Mouse (Mus musculus) G1E (cell line): ENCODE results near the gene Haus7. TPM values are rescaled to one million over a fixed set of nuclear protein-coding genes. Genes with fewer than 3 reads are reported as not detected.
"Not testable (repeated sequence)": the region's sequence is repeated elsewhere in the genome, so short reads cannot be mapped to it uniquely, and the experiment has no call there.

Source experiments
- ATAC-seq: 2 replicates; pipeline ENCODE4 v1.8.0; 2016; ENCODE audit warnings: mild to moderate bottlenecking; ENCODE audit not compliant: insufficient number of reproducible peaks, poor library complexity, low FRiP score, severe bottlenecking; ENCODE audit errors: extremely low read depth
- DNase-seq: peaks from one replicate; pipeline ENCODE4 v3.0.0; 2012; ENCODE audit warnings: low spot score
- H3K27me3 ChIP-seq: 2 replicates; pipeline ENCODE4 v1.6.1; 2012; ENCODE audit warnings: mild to moderate bottlenecking, low read length, inconsistent platforms; ENCODE audit not compliant: insufficient read depth
- H3K36me3 ChIP-seq: replicated peaks from 2 replicates; pipeline ENCODE3; 2012; ENCODE audit warnings: mild to moderate bottlenecking, inconsistent platforms
- H3K4me1 ChIP-seq: 2 replicates; pipeline ENCODE4 v1.6.1; 2012; ENCODE audit warnings: low read depth, low read length, inconsistent platforms, mixed read lengths; ENCODE audit not compliant: insufficient read depth
- H3K4me3 ChIP-seq: 2 replicates; pipeline ENCODE4 v1.5.1; 2012; ENCODE audit warnings: low read depth, mild to moderate bottlenecking, inconsistent platforms, low read length, moderate library complexity, mixed read lengths
- H3K9me3 ChIP-seq: replicated peaks from 2 replicates; pipeline ENCODE4 v1.6.1; 2012; ENCODE audit warnings: inconsistent platforms
- CTCF ChIP-seq: IDR thresholded peaks from 2 replicates; pipeline ENCODE4 v1.5.1; 2012; ENCODE audit warnings: low read depth, low read length, inconsistent platforms, mixed read lengths
- GATA1 ChIP-seq: IDR thresholded peaks from 2 replicates; pipeline ENCODE4 v1.6.1; 2012; ENCODE audit warnings: borderline replicate concordance, low read length, inconsistent platforms, mixed read lengths
- GATA2 ChIP-seq: IDR thresholded peaks from 2 replicates; pipeline ENCODE4 v1.6.1; 2012; ENCODE audit warnings: low read depth, low read length, inconsistent platforms, borderline replicate concordance
- POLR2AphosphoS5 ChIP-seq: IDR thresholded peaks from 2 replicates; pipeline ENCODE4 v1.6.1; 2012; ENCODE audit warnings: low read depth, low read length, inconsistent platforms; ENCODE audit not compliant: insufficient replicate concordance
- TAL1 ChIP-seq: conservative IDR thresholded peaks from 2 replicates; pipeline ENCODE4 v1.6.1; 2012; ENCODE audit warnings: low read depth, low read length, inconsistent platforms, mixed read lengths
- polyA plus RNA-seq: library from polyadenylated mRNA; stranded (reverse); fragments of >175 nt; gene quantifications from 2 replicates; pipeline ENCODE4 v1.2.3, GENCODE M21; 2012
- total RNA-seq, 2 experiments: library from RNA; stranded (forward) in 1 of 2; stranded (reverse) in 1 of 2; fragments of 200-1000 nt in 1 of 2; fragments of >200 nt in 1 of 2; fragmentation: Nextera tagmentation in 1 of 2; gene quantifications; 2 replicates each; pipeline ENCODE4 v1.2.3; 2014 to 2017

The Haus7 gene
- total and polyA plus RNA-seq, 3 experiments, result 3.9 to 34.1 (median 14.4) TPM

DNA sequence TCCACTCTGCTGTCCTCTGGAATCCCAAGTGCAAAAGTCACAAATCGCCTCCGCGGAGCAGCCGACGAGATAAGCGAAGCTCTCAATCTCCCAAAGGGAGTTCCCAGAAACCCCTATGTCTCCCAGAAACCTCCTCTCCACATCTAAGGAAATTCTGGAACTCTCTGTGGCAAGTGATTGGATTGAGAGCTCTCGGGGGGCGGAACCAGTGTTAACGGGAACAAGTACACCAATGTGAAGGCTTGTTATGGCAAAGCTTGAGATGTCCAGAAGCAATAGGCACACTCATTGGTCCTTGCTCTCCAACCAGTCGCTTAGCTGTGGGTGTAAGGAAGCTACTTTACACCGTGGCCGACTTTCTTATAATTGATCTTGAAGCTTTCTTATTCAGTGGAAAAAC lies 57.2 kb downstream of the Haus7 start:
- DNase-seq, result no peak
- ATAC-seq, result no peak
- H3K9me3 ChIP-seq, result no peaks in the 10 kb centered on the region
- no peak overlapping the region for H3K4me3 ChIP-seq
- H3K4me1 ChIP-seq, result no peaks in the 10 kb centered on the region
- H3K27me3 ChIP-seq, result peaks cover 3% of the 10 kb centered on the region; the same call in 1 of the 2 replicates
- H3K36me3 ChIP-seq, result no peaks in the 10 kb centered on the region
- TF ChIP-seq CTCF (no peak), POLR2AphosphoS5 (no peak), TAL1 (no peak), GATA1 (no peak), GATA2 (no peak)

DNA sequence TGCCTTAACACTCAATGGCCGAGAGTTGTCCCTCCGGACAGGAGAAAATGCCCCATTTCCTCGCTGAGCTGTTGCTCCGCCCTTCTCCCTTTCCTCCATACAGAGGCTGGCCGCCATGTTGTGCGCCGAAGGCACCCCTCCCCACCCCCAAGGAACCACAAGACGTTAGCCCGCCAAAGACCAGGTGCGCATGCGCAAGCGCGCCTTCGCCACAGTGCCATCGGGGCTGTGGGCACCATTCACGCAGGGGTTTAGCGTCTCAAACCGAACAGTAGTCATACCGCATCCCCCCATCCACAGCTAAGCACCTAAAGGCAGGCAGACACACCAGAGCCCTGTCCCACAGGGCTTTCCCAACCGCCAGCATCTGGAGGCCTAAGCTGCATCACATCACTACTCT lies 57.9 kb downstream of the Haus7 start:
- Histone ChIP-seq H3K4me3 (no peak overlapping the region), H3K36me3 (no peaks in the 10 kb centered on the region), H3K4me1 (no peaks in the 10 kb centered on the region), H3K27me3 (peaks cover 3% of the 10 kb centered on the region; the same call in 1 of the 2 replicates), H3K9me3 (no peaks in the 10 kb centered on the region)
- no peak for ATAC-seq
- no peak for TF ChIP-seq GATA2
- TF ChIP-seq TAL1, result no peak
- TF ChIP-seq POLR2AphosphoS5, result no peak
- TF ChIP-seq GATA1, result no peak
- no peak for TF ChIP-seq CTCF
- DNase-seq, result no peak

DNA sequence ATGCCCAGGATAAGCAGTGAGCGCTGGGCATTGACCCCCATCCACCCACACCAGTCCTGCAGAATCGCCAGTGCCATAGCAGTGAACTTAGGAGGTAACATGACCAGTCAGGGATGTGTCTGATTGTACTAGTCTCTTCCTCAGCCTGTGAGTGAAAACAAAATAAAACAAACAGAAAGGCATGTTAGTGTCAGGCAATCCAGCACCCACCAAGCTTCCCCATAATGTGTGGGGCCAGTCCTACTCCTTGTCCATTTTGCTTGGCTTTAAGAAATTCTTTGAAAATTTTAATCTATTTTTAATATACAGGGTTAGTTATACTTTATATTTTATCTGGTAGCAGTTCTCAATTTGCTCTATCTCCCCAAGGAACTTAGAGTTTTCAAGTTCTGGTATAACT lies 60.2 kb downstream of the Haus7 start, which contains the start of gene Gm18336:
TSS of gene Gm18336 (minus strand) at position 101 of the 400 bp plus-strand sequence.
- not testable (repeated sequence) for DNase-seq, H3K4me3 ChIP-seq, H3K27me3 ChIP-seq, H3K4me1 ChIP-seq, ATAC-seq, H3K9me3 ChIP-seq, H3K36me3 ChIP-seq

DNA sequence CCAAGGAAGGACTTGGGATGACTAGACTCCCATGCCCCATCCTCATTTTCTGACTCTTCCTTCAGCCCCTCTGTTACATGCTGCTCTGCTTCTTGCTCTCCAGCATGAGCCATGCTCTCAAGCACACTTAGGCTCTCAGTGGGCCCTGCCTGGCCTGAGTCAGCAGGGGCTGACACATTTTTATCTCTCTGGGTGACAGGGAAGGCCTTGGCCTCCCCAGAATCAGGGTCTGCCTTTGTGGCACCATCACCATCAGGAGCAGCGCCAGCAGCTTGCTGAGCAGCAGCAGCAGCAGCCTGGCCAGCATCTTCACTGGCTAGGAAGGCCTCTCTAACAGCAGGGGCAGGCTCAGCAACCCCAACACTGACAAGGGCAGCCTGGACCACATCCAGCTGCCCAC lies 62.4 kb downstream of the Haus7 start:
- no peak for ATAC-seq

DNA sequence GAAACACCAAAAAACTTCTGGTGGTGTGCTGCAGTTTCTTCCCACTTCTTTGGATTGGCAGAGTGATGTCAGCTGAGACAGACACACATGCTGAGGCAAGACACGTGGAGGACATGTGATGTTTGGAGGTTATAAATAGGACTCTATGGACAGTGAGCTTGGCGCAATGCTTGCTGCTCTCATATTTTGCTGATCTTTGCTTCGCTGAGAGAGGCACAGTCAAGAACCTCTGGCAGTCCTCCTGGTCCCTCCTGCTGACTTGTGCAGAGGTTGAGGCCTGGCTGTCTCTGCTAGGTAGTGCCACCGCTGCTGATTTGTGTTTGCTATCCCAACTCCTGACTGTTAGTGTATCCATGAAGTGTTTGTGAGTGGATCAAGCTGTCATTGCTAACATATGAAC lies 67.4 kb downstream of the Haus7 start:
- no peaks in the 10 kb centered on the region for H3K27me3 ChIP-seq
- H3K4me3 ChIP-seq, result no peak overlapping the region
- H3K9me3 ChIP-seq, result no peaks in the 10 kb centered on the region
- no peaks in the 10 kb centered on the region for H3K36me3 ChIP-seq
- ATAC-seq, result no peak
- no peaks in the 10 kb centered on the region for H3K4me1 ChIP-seq
- DNase-seq, result no peak
- TF ChIP-seq GATA2 (no peak), GATA1 (no peak), POLR2AphosphoS5 (no peak), TAL1 (no peak), CTCF (no peak)

More for the DNA sequence above, 62.4 kb downstream of the Haus7 start:
- no peak overlapping the region for H3K4me3 ChIP-seq
- no peak for DNase-seq
- no peaks in the 10 kb centered on the region for H3K4me1 ChIP-seq
- H3K36me3 ChIP-seq, result no peaks in the 10 kb centered on the region
- TF ChIP-seq TAL1 (no peak), CTCF (no peak), GATA2 (no peak), GATA1 (no peak), POLR2AphosphoS5 (no peak)
- H3K27me3 ChIP-seq, result peaks cover 3% of the 10 kb centered on the region; the same call in 1 of the 2 replicates
- H3K9me3 ChIP-seq, result no peaks in the 10 kb centered on the region

Other genes with a start within 250 kb of the Haus7 start
- gene Xlr4b, start 244.7 kb downstream of the Haus7 start, total RNA-seq (2014; fragmentation: Nextera tagmentation), result not detected in 2 replicates
- 0.11 TPM in 1 of 2 replicates, not detected in the other for gene Xlr4b, start 244.7 kb downstream of the Haus7 start, total RNA-seq (2017)
- gene Xlr4b, start 244.7 kb downstream of the Haus7 start, polyA plus RNA-seq, result not detected in 2 replicates
- gene F8a, start 230.8 kb downstream of the Haus7 start, total RNA-seq (2014; fragmentation: Nextera tagmentation), result 2.0 and 2.3 TPM in 2 replicates
- 5.9 and 6.1 TPM in 2 replicates for gene F8a, start 230.8 kb downstream of the Haus7 start, total RNA-seq (2017)
- gene F8a, start 230.8 kb downstream of the Haus7 start, polyA plus RNA-seq, result 14.7 and 18.2 TPM in 2 replicates
- gene Xlr4c, start 215.9 kb downstream of the Haus7 start, total RNA-seq (2014; fragmentation: Nextera tagmentation), result not detected in 2 replicates
- gene Xlr4c, start 215.9 kb downstream of the Haus7 start, total RNA-seq (2017), result 0.33 TPM in 1 of 2 replicates, not detected in the other
- not detected in 2 replicates for gene Xlr4c, start 215.9 kb downstream of the Haus7 start, polyA plus RNA-seq
- not detected in 2 replicates for gene Xlr3c, start 193.7 kb downstream of the Haus7 start, total RNA-seq (2014; fragmentation: Nextera tagmentation)
- gene Xlr3c, start 193.7 kb downstream of the Haus7 start, total RNA-seq (2017), result 0.16 TPM in 1 of 2 replicates, not detected in the other
- gene Xlr3c, start 193.7 kb downstream of the Haus7 start, polyA plus RNA-seq, result not detected in 2 replicates
- not detected in 2 replicates for gene Xlr5a, start 166.1 kb downstream of the Haus7 start, total RNA-seq (2014; fragmentation: Nextera tagmentation)
- gene Xlr5a, start 166.1 kb downstream of the Haus7 start, total RNA-seq (2017), result not detected in 2 replicates
- not detected in 2 replicates for gene Xlr5a, start 166.1 kb downstream of the Haus7 start, polyA plus RNA-seq
- not detected in 2 replicates for gene Xlr5c, start 166.1 kb downstream of the Haus7 start, total RNA-seq (2014; fragmentation: Nextera tagmentation)
- 0.27 TPM in 1 of 2 replicates, not detected in the other for gene Xlr5c, start 166.1 kb downstream of the Haus7 start, total RNA-seq (2017)
- gene Xlr5c, start 166.1 kb downstream of the Haus7 start, polyA plus RNA-seq, result not detected in 2 replicates
- gene Gm45015, start 122.2 kb downstream of the Haus7 start, total RNA-seq (2014; fragmentation: Nextera tagmentation), result not detected in 2 replicates
- gene Gm45015, start 122.2 kb downstream of the Haus7 start, total RNA-seq (2017), result not detected in 2 replicates
- not detected in 2 replicates for gene Gm45015, start 122.2 kb downstream of the Haus7 start, polyA plus RNA-seq
- gene Zfp275, start 116.4 kb downstream of the Haus7 start, total RNA-seq (2014; fragmentation: Nextera tagmentation), result 13.0 and 21.1 TPM in 2 replicates
- gene Zfp275, start 116.4 kb downstream of the Haus7 start, total RNA-seq (2017), result 9.4 and 9.9 TPM in 2 replicates
- gene Zfp275, start 116.4 kb downstream of the Haus7 start, polyA plus RNA-seq, result 2.0 TPM in 2 replicates
- not detected in 2 replicates for gene Gm18336, start 60.3 kb downstream of the Haus7 start, total RNA-seq (2014; fragmentation: Nextera tagmentation)
- not detected in 2 replicates for gene Gm18336, start 60.3 kb downstream of the Haus7 start, total RNA-seq (2017)
- not detected in 2 replicates for gene Gm18336, start 60.3 kb downstream of the Haus7 start, polyA plus RNA-seq
- gene Zfp92, start 47.9 kb downstream of the Haus7 start, total RNA-seq (2014; fragmentation: Nextera tagmentation), result not detected in 2 replicates
- 0.06 TPM in 1 of 2 replicates, not detected in the other for gene Zfp92, start 47.9 kb downstream of the Haus7 start, total RNA-seq (2017)
- gene Zfp92, start 47.9 kb downstream of the Haus7 start, polyA plus RNA-seq, result not detected in 2 replicates
- gene Trex2, start 23.7 kb downstream of the Haus7 start, total RNA-seq (2014; fragmentation: Nextera tagmentation), result not detected in 2 replicates
- gene Trex2, start 23.7 kb downstream of the Haus7 start, total RNA-seq (2017), result not detected in 2 replicates
- not detected in 2 replicates for gene Trex2, start 23.7 kb downstream of the Haus7 start, polyA plus RNA-seq
- gene Bgn, start 24.6 kb upstream of the Haus7 start, total RNA-seq (2014; fragmentation: Nextera tagmentation), result not detected in 2 replicates
- gene Bgn, start 24.6 kb upstream of the Haus7 start, total RNA-seq (2017), result 0.17 TPM in 1 of 2 replicates, not detected in the other
- not detected in 2 replicates for gene Bgn, start 24.6 kb upstream of the Haus7 start, polyA plus RNA-seq
- not detected in 2 replicates for gene Atp2b3, start 44.0 kb upstream of the Haus7 start, total RNA-seq (2014; fragmentation: Nextera tagmentation)
- gene Atp2b3, start 44.0 kb upstream of the Haus7 start, total RNA-seq (2017), result not detected in 2 replicates
- not detected in 2 replicates for gene Atp2b3, start 44.0 kb upstream of the Haus7 start, polyA plus RNA-seq
- not detected in 2 replicates for gene Dusp9, start 180.4 kb upstream of the Haus7 start, total RNA-seq (2014; fragmentation: Nextera tagmentation)
- 0.16 and 0.23 TPM in 2 replicates for gene Dusp9, start 180.4 kb upstream of the Haus7 start, total RNA-seq (2017)
- 0.23 and 0.24 TPM in 2 replicates for gene Dusp9, start 180.4 kb upstream of the Haus7 start, polyA plus RNA-seq
- gene Pnck, start 201.1 kb upstream of the Haus7 start, total RNA-seq (2014; fragmentation: Nextera tagmentation), result not detected in 2 replicates
- gene Pnck, start 201.1 kb upstream of the Haus7 start, total RNA-seq (2017), result not detected in 2 replicates
- gene Pnck, start 201.1 kb upstream of the Haus7 start, polyA plus RNA-seq, result not detected in 2 replicates
- 4.1 and 6.1 TPM in 2 replicates for gene Slc6a8, start 214.1 kb upstream of the Haus7 start, total RNA-seq (2014; fragmentation: Nextera tagmentation)
- 9.9 and 12.7 TPM in 2 replicates for gene Slc6a8, start 214.1 kb upstream of the Haus7 start, total RNA-seq (2017)
- 1.6 and 2.1 TPM in 2 replicates for gene Slc6a8, start 214.1 kb upstream of the Haus7 start, polyA plus RNA-seq